In the genomic region with DNA sequence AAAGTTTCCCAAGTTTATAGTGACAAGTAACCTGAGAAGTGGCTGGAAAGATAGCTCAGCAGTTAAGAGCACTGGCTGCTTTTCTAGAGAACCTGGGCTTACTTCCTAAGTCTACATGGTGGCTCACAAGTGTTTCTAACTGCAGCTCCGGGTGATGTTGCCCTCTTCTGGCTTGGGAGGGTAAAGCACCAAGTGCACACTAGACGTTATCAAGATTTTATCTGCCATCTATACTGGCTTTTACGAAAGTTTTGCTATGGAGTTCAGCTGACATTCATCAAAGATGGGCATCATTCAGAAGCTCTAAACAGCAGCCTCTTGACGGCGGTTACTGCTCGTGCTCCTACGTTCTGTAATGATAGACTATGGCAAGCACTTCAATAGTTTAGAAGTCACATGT, we compare ENCODE assay signal across 9 mouse cellular contexts. TPM values are rescaled to one million over a fixed set of nuclear protein-coding genes. Genes with fewer than 3 reads are reported as not detected.
A peak's percentile ranks its signal among the peaks of the same experiment; 100 is the strongest.
DNase-seq lines count a peak whose midpoint lies in the region; ATAC-seq and TF ChIP-seq lines count a peak whose summit lies in the region.
"Had no signal": no experiment of that assay in that cellular context is flagged by ENCODE, and none has a peak within 500 bp of the region (broad histone marks: within the 10 kb centered on the region; RNA-seq: fewer than 3 reads in every experiment).

No protein-coding gene starts in this region.

- peak; percentile 82 for TF ChIP-seq CTCF in forebrain, postnatal 0 days (IDR thresholded peaks at IDR 0.05; ENCODE audit: low read depth)

- H3K27ac ChIP-seq in forebrain, postnatal 0 days (ENCODE audit: low read depth, low read length), result no peak overlapping the region
- no peak overlapping the region for H3K27ac ChIP-seq in hindbrain, embryonic 14.5 days

- WGBS in forebrain, postnatal 0 days, result 15% methylated on average over 7 of the region's 7 CpGs
- WGBS in hindbrain, embryonic 14.5 days, result 20% methylated on average over 7 of the region's 7 CpGs

- no peaks in the 10 kb centered on the region; the same call in 1 of the 2 replicates for H3K4me1 ChIP-seq in forebrain, postnatal 0 days (ENCODE audit: insufficient read depth)
- H3K4me1 ChIP-seq in hindbrain, embryonic 14.5 days (replicated peaks; ENCODE audit: control insufficient read depth, insufficient read depth, low read length), result peaks cover 3% of the 10 kb centered on the region; the same call in 1 of the 2 replicates

- ATAC-seq in forebrain, postnatal 0 days, result peak; percentile 73
- ATAC-seq in hindbrain, embryonic 14.5 days (ENCODE audit: low FRiP score), result 0 out of 2 replicates have a peak, but pooled peaks have one; percentile 46

- H3K4me3 ChIP-seq in forebrain, postnatal 0 days (ENCODE audit: low read depth, low read length), result no peak overlapping the region
- H3K4me3 ChIP-seq in hindbrain, embryonic 14.5 days (replicated peaks; ENCODE audit: low read length), result no peak overlapping the region
- H3K4me3 ChIP-seq: megakaryocyte, embryonic 14.5 days had no signal

- H3K4me2 ChIP-seq in forebrain, postnatal 0 days (ENCODE audit: low read depth), result no peak overlapping the region
- no peak overlapping the region for H3K4me2 ChIP-seq in hindbrain, embryonic 14.5 days (replicated peaks)

- peaks cover 21% of the 10 kb centered on the region for H3K36me3 ChIP-seq in forebrain, postnatal 0 days (ENCODE audit: insufficient read depth)
- H3K36me3 ChIP-seq in hindbrain, embryonic 14.5 days (replicated peaks; ENCODE audit: control insufficient read depth, insufficient read depth), result peaks cover 36% of the 10 kb centered on the region

- H3K27me3 ChIP-seq in forebrain, postnatal 0 days (ENCODE audit: insufficient read depth, low read length), result no peaks in the 10 kb centered on the region
- H3K27me3 ChIP-seq in hindbrain, embryonic 14.5 days (ENCODE audit: control insufficient read depth, insufficient read depth, low read length), result no peaks in the 10 kb centered on the region

- peak; percentile 79 for DNase-seq in T-cell, adult 2 months (ENCODE audit: low spot score)
- peak; percentile 64 to 66 for DNase-seq in cerebellum, adult 18-20 months
- DNase-seq in forebrain, postnatal 0 days, result peak; percentile 83
- DNase-seq in hindbrain, embryonic 14.5 days (ENCODE audit: low spot score), result peak; percentile 68
- DNase-seq in layer of hippocampus, postnatal 25 days (ENCODE audit: extremely low spot score in 1 of 2, low spot score in 1 of 2), result peak; percentile 32 to 76
- DNase-seq in lung, postnatal 14 days, result peak; percentile 80
- DNase-seq in right cerebral cortex, postnatal 25 days, result peak; percentile 61
- peak; percentile 64 for DNase-seq in yolk sac, embryonic 10.5 days (ENCODE audit: low spot score)

- no peak overlapping the region for H3K9ac ChIP-seq in forebrain, postnatal 0 days
- H3K9ac ChIP-seq in hindbrain, embryonic 14.5 days, result no peak overlapping the region

- no peaks in the 10 kb centered on the region for H3K9me3 ChIP-seq in forebrain, postnatal 0 days (ENCODE audit: low read length)
- no peaks in the 10 kb centered on the region for H3K9me3 ChIP-seq in hindbrain, embryonic 14.5 days (ENCODE audit: control insufficient read depth, low read length)

RNA-seq across cellular contexts. Expression of a gene that starts 2.9 kb away (rescaled TPM):
- total RNA-seq in forebrain, postnatal 0 days (2014; rRNA removed), result 16.0 and 16.8 TPM in 2 replicates
- polyA plus RNA-seq in forebrain, postnatal 0 days (2015; fragmentation: Nextera tagmentation; extraction: Ambion mirVana), result 14.2 TPM in 2 replicates
- polyA plus RNA-seq in hindbrain, embryonic 14.5 days (2014; fragmentation: Nextera tagmentation; extraction: Ambion mirVana), result 25.6 and 26.3 TPM in 2 replicates
- 1 to 10 TPM; 6.8 to 7.4 TPM for total RNA-seq in layer of hippocampus, postnatal 25 days (2021)

RNA-seq across cellular contexts. Expression of a gene that starts 14.1 kb away (rescaled TPM):
- total RNA-seq in forebrain, postnatal 0 days (2014; rRNA removed), result 14.0 and 20.8 TPM in 2 replicates
- polyA plus RNA-seq in forebrain, postnatal 0 days (2015; fragmentation: Nextera tagmentation; extraction: Ambion mirVana), result 14.2 and 18.7 TPM in 2 replicates
- polyA plus RNA-seq in hindbrain, embryonic 14.5 days (2014; fragmentation: Nextera tagmentation; extraction: Ambion mirVana), result 24.3 and 24.9 TPM in 2 replicates
- 10 to 100 TPM; 17.1 to 17.9 TPM for total RNA-seq in layer of hippocampus, postnatal 25 days (2021)

RNA-seq across cellular contexts. Expression of a gene that starts 15.2 kb away (rescaled TPM):
- 737 and 787 TPM in 2 replicates for total RNA-seq in forebrain, postnatal 0 days (2014; rRNA removed)
- polyA plus RNA-seq in forebrain, postnatal 0 days (2015; fragmentation: Nextera tagmentation; extraction: Ambion mirVana), result 1,083 and 1,166 TPM in 2 replicates
- 1,306 and 1,409 TPM in 2 replicates for polyA plus RNA-seq in hindbrain, embryonic 14.5 days (2014; fragmentation: Nextera tagmentation; extraction: Ambion mirVana)
- 100 to 1,000 TPM; 656 to 660 TPM for total RNA-seq in layer of hippocampus, postnatal 25 days (2021)

RNA-seq across cellular contexts. Expression of a gene that starts 29.0 kb away (rescaled TPM):
- 2.3 and 5.2 TPM in 2 replicates for total RNA-seq in forebrain, postnatal 0 days (2014; rRNA removed)
- 0.82 and 2.0 TPM in 2 replicates for polyA plus RNA-seq in forebrain, postnatal 0 days (2015; fragmentation: Nextera tagmentation; extraction: Ambion mirVana)
- polyA plus RNA-seq in hindbrain, embryonic 14.5 days (2014; fragmentation: Nextera tagmentation; extraction: Ambion mirVana), result 2.7 and 3.1 TPM in 2 replicates
- total RNA-seq in layer of hippocampus, postnatal 25 days (2021), result 1 to 10 TPM; 3.2 to 3.3 TPM
